Mouse (Mus musculus) forebrain, postnatal 0 days (tissue): ENCODE measurements around the gene 1810062G17Rik. TPM values are rescaled to one million over a fixed set of nuclear protein-coding genes. Genes with fewer than 3 reads are reported as not detected.

Experiments
- ATAC-seq: fragments of 200-750 bp; cut with Nextera tagmentation; 2 replicates; pipeline ENCODE4 v1.8.0; 2017; ENCODE audit warnings: mild to moderate bottlenecking, moderate library complexity
- DNase-seq: peaks from one replicate; pipeline ENCODE4 v3.0.0-alpha.2; 2015
- H3K27ac ChIP-seq: fragments of 300-500 bp; sonication (generic); 2 replicates; pipeline ENCODE4 v1.5.1; 2014; ENCODE audit warnings: low read depth, mild to moderate bottlenecking, antibody characterized with exemption, low read length, moderate library complexity, mixed read lengths
- H3K27me3 ChIP-seq: fragments of 300-500 bp; sonication (generic); 2 replicates; pipeline ENCODE4 v1.6.1; 2014; ENCODE audit warnings: mild to moderate bottlenecking, low read length, mixed read lengths; ENCODE audit not compliant: insufficient read depth
- H3K36me3 ChIP-seq: fragments of 300-500 bp; sonication (generic); 2 replicates; pipeline ENCODE4 v1.6.1; 2014; ENCODE audit warnings: mild to moderate bottlenecking, moderate library complexity; ENCODE audit not compliant: insufficient read depth
- H3K4me1 ChIP-seq: fragments of 300-500 bp; sonication (generic); 2 replicates; pipeline ENCODE4 v1.6.1; 2014; ENCODE audit warnings: antibody characterized with exemption; ENCODE audit not compliant: insufficient read depth
- H3K4me2 ChIP-seq: fragments of 300-500 bp; sonication (generic); 2 replicates; pipeline ENCODE4 v1.6.1; 2014; ENCODE audit warnings: low read depth, mild to moderate bottlenecking, moderate library complexity
- H3K4me3 ChIP-seq: fragments of 300-500 bp; sonication (generic); 2 replicates; pipeline ENCODE4 v1.5.1; 2014; ENCODE audit warnings: low read depth, low read length, mixed read lengths
- H3K9ac ChIP-seq: fragments of 300-500 bp; sonication (generic); 2 replicates; pipeline ENCODE4 v1.6.1; 2014; ENCODE audit warnings: mild to moderate bottlenecking
- H3K9me3 ChIP-seq: fragments of 300-500 bp; sonication (generic); 2 replicates; pipeline ENCODE4 v1.6.1; 2016; ENCODE audit warnings: low read length
- CTCF ChIP-seq: sonication (generic); IDR thresholded peaks from 2 replicates; pipeline ENCODE4 v1.5.1; 2016; ENCODE audit warnings: antibody characterized with exemption, control low read depth, low read depth
- WGBS: fragments of 180-500 bp; shearing (Covaris S2); extraction: QIAGEN DNeasy Blood & Tissue Kit; methylation state at CpG from one replicate; pipeline ENCODE4 v1.1.7; 2014; 5-methylcytosine and 5-hydroxymethylcytosine counted together
- polyA plus RNA-seq: library from polyadenylated mRNA; unstranded; fragments of >200 nt; fragmentation: Nextera tagmentation; extraction: Ambion mirVana; gene quantifications from 2 replicates; pipeline ENCODE4 v1.2.1, GENCODE M21; 2015
- total RNA-seq: library from RNA; depleted of rRNA; stranded (reverse); fragments of >200 nt; gene quantifications from 2 replicates; pipeline ENCODE4 v1.2.3, GENCODE M21; 2014

Gene 1810062G17Rik
- total and polyA plus RNA-seq, 2 experiments from 2014 or later = 0.69 TPM; not detected in 1

DNA sequence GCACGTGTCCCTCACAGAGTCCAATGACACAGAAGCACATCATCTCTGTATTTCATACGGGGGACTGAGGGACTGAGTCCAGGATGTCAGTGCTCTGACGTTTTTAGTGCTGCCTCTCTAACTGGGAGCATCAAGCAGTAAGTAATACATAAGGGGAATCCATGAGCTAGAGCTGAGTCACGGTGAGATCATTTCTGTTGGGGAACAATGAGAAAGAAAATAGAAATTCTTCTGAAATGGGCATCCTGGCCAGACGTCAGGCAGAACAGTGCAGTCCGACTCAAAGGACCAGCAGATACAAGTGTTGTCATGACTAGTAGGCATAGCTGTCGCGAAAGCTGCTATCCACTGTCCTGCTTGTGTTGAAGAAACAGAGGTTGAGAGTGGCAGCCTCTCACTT is 25.2 kb downstream of the 1810062G17Rik start:
- no peak overlapping the region for H3K9ac ChIP-seq
- H3K27me3 ChIP-seq = no peaks in the 10 kb centered on the region
- no peak overlapping the region for H3K4me3 ChIP-seq
- no peak for TF ChIP-seq CTCF
- no peaks in the 10 kb centered on the region for H3K9me3 ChIP-seq
- H3K4me2 ChIP-seq = no peak overlapping the region
- no peak for ATAC-seq
- no peaks in the 10 kb centered on the region for H3K4me1 ChIP-seq
- 90% methylated on average over 8 of the region's 8 CpGs for whole genome bisulfite sequencing
- no peak for DNase-seq
- H3K27ac ChIP-seq = no peak overlapping the region
- no peaks in the 10 kb centered on the region for H3K36me3 ChIP-seq

DNA sequence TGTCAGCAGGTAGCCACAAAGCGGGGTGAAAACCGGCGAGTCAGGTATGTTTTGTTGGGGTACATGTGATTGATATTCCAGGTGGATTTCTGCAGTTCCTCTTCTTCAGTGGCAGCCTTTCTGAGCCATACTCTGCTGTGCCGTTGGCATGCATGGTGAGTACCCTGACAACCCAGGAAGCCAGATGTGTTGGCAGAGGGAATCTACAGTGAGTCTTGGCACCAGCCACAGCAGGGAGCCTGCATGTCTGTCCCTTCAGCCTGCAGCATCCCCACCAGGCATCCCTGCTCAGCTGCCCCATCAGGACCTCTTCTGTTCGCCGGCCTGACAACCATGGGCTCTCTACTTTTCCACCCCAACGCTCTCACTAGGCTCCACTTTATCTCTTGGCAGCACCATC is 25.8 kb downstream of the 1810062G17Rik start:
- H3K27me3 ChIP-seq = no peaks in the 10 kb centered on the region
- no peaks in the 10 kb centered on the region for H3K4me1 ChIP-seq
- no peaks in the 10 kb centered on the region for H3K9me3 ChIP-seq
- WGBS = 68% methylated on average over 7 of the region's 7 CpGs
- DNase-seq (no peak), ATAC-seq (no peak)
- no peak overlapping the region for H3K4me2 ChIP-seq
- no peak overlapping the region for H3K4me3 ChIP-seq
- no peak overlapping the region for H3K9ac ChIP-seq
- no peak for TF ChIP-seq CTCF
- H3K27ac ChIP-seq = no peak overlapping the region
- no peaks in the 10 kb centered on the region for H3K36me3 ChIP-seq

DNA sequence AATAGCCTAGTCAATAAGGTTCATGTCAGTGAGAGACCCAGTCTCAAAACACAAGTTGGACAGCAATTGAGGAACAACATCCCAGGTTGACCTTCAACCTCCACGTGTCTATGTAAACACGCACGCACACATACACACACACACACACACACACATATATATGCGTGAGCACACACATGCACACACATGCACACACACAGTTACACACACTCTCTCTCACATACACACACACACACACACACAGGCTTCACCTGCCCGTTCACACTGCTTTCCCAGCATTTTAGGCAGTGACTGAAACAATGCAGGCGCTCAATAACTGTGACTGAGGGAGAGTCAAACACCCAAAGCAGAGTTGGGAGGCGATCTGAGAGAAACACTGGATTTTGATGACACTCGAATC is 29.6 kb downstream of the 1810062G17Rik start:
- H3K4me3 ChIP-seq = no peak overlapping the region
- H3K36me3 ChIP-seq = no peaks in the 10 kb centered on the region
- ATAC-seq = no peak
- no peak for TF ChIP-seq CTCF
- DNase-seq = no peak
- H3K27ac ChIP-seq = no peak overlapping the region
- no peak overlapping the region for H3K9ac ChIP-seq
- no peaks in the 10 kb centered on the region for H3K27me3 ChIP-seq
- no peak overlapping the region for H3K4me2 ChIP-seq
- no peaks in the 10 kb centered on the region for H3K4me1 ChIP-seq
- H3K9me3 ChIP-seq = no peaks in the 10 kb centered on the region
- 68% methylated on average over 8 of the region's 8 CpGs for WGBS

DNA sequence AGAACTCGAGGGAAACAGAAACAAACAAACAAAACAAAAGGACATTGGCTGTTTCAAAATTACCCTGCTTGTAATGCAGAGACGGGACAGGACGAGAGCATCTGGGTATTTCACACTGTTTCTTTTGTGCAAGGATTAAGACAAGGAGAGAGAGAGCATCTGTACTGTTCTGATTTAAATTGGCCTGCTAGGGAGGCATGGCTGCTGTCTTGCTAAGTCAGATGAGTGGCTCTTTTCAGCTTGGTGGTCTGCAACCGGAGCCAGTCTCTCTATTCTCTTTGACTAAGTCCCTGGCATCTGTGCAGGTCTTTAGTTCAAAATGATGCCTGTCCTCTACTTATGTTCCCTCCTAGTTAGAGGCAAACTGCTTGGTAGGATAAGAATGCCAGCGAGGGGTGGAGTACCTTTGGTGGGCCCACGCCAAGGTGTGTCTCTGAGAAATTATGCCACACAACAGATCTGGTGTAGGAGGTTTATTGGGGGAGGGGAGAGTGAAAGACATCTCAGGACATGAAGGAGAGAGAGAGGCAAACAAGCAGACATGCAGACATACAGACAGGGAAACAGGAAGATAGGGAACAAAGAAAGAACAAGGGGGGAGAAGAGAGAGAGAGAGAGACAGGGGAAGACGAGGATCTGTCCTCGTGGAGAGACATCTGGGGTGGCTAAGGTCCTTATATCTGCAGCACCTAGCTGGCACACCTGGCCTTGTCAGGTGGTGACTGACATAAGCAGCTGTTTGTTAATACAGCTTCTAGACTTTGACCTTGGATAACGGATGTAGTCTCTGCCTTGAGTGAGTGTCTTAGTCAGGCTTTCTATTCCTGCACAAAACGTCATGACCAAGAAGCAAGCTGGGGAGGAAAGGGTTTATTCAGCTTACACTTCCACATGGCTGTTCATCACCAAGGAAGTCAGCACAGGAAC is 30.3 kb downstream of the 1810062G17Rik start:
- Histone ChIP-seq H3K36me3 (no peaks in the 10 kb centered on the region), H3K9me3 (no peaks in the 10 kb centered on the region), H3K4me1 (no peaks in the 10 kb centered on the region), H3K4me3 (no peak overlapping the region), H3K9ac (no peak overlapping the region), H3K27me3 (no peaks in the 10 kb centered on the region), H3K4me2 (no peak overlapping the region), H3K27ac (no peak overlapping the region)
- no peak for DNase-seq
- ATAC-seq = peak; percentile 48
- no peak for TF ChIP-seq CTCF
- 42% methylated on average over 10 of the region's 10 CpGs for WGBS

DNA sequence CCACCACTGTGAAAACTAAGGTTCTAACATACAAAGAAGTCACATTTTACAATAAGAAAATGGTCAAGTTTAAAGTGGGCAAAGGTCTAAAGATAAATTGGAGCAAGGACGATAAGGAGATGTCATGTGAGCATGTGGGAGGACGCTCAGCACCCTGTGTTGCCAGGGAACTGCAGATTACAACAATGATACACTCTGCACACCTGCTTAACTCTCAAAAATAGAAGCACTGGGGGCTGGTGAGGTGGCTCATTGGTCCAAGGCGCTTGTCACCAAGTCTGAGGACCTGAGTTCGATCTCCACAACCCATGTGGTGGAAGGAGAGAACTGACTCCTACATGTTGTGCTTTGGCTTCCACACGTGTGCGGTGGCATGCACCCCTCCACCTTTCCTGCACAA is 35.8 kb downstream of the 1810062G17Rik start:
- no peak overlapping the region for H3K4me2 ChIP-seq
- no peak overlapping the region for H3K4me3 ChIP-seq
- H3K9ac ChIP-seq = no peak overlapping the region
- no peak for TF ChIP-seq CTCF
- H3K27ac ChIP-seq = no peak overlapping the region
- H3K4me1 ChIP-seq = no peaks in the 10 kb centered on the region
- DNase-seq (no peak), ATAC-seq (no peak)
- no peaks in the 10 kb centered on the region for H3K36me3 ChIP-seq
- WGBS = 90% methylated on average over 6 of the region's 6 CpGs
- H3K9me3 ChIP-seq = no peaks in the 10 kb centered on the region
- H3K27me3 ChIP-seq = no peaks in the 10 kb centered on the region

DNA sequence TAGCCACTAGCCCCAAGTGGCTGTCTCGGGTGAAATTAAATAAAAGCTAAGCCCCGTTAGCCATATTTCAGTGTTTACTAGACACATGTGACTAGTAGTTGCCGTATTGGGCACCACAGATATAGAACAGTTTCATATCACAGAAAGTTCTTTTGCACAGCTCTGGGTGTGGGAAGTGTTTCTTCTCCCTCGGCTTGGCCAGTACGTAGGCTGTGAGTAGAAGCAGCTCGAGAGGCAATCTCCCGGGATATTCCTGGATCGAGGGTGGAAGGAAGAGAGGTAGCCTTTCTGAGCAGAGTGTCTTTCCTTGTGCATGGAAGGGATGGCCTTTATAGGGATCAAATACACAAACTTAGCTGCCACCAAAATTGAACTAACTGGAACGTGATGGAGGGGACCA is 40.5 kb downstream of the 1810062G17Rik start:
- no peaks in the 10 kb centered on the region for H3K9me3 ChIP-seq
- no peak overlapping the region for H3K27ac ChIP-seq
- no peak overlapping the region for H3K4me2 ChIP-seq
- WGBS = 91% methylated on average over 9 of the region's 9 CpGs
- no peak overlapping the region for H3K9ac ChIP-seq
- H3K27me3 ChIP-seq = peaks cover 8% of the 10 kb centered on the region; the same call in 1 of the 2 replicates
- no peaks in the 10 kb centered on the region for H3K36me3 ChIP-seq
- 0 out of 2 replicates have a peak, but pooled peaks cover 4% of the 10 kb centered on the region for H3K4me1 ChIP-seq
- TF ChIP-seq CTCF = no peak
- ATAC-seq (no peak), DNase-seq (no peak)
- no peak overlapping the region for H3K4me3 ChIP-seq
